Mouse (Mus musculus) frontal cortex, postnatal 36 days (tissue): ENCODE results near the gene Jmy.

Experiments used
- DNase-seq, 2 experiments: peaks; one replicate each; pipeline ENCODE4 v3.0.0; 2022; ENCODE audit warnings: low spot score in 2 of 2

The Jmy gene

GRCm38 (mm10) chr13:93380399-93381063, 119.1 kb downstream of the Jmy start:
- DNase-seq = no peak
